Mouse (Mus musculus): ENCODE results near the gene Lrrc3. TPM values are rescaled to one million over a fixed set of nuclear protein-coding genes. Genes with fewer than 3 reads are reported as not detected.
A peak's percentile ranks its signal among the peaks of the same experiment; 100 is the strongest.
"Not testable (repeated sequence)": the region's sequence is repeated elsewhere in the genome, so short reads cannot be mapped to it uniquely, and the experiment has no call there.

Lrrc3 gene
- 9.5 and 15.3 TPM in 2 replicates for polyA plus RNA-seq (2012; rRNA removed)

- TF ChIP-seq CTCF (IDR thresholded peaks at IDR 0.05; ENCODE audit: borderline replicate concordance, extremely low read depth, insufficient read depth, insufficient read length) (peak; percentile 27; the same call in 1 of the 2 replicates), POLR2A (IDR thresholded peaks at IDR 0.05; ENCODE audit: borderline replicate concordance, extremely low read depth, insufficient read depth, insufficient read length, poor library complexity, severe bottlenecking) (0 out of 2 replicates have a peak, but pooled peaks have one; percentile 18)
- peak; percentile 80 for DNase-seq (ENCODE audit: low read depth)
These were observed at the start of gene Lrrc3 for GRCm38 (mm10) chr10:77902211-77902893. Gene Lrrc3 (minus strand): TSS chr10:77902536.

DNA sequence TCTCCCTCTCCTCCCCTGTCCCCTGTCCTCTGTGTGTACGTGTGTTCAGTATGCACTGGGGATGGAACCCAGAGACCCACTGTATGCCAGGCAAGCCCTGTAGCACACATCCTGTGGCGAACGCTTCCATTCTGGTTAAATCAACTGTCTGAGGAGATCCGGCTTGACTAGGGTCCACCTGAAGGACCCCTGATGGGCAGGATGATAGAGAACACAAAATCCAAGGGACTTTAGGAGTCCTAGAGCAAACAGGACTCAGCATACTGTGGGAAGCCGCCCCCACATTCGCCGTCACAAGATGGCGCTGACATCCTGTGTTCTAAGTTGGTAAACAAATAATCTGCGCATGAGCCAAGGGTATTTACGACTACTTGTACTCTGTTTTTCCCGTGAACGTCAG lies 48.1 kb upstream of the Lrrc3 start:
- not testable (repeated sequence) for DNase-seq (ENCODE audit: low read depth)

- TF ChIP-seq CTCF (IDR thresholded peaks at IDR 0.05; ENCODE audit: borderline replicate concordance, extremely low read depth, insufficient read depth, insufficient read length) = no peak
- TF ChIP-seq POLR2A (IDR thresholded peaks at IDR 0.05; ENCODE audit: borderline replicate concordance, extremely low read depth, insufficient read depth, insufficient read length, poor library complexity, severe bottlenecking) = no peak
- DNase-seq (ENCODE audit: low read depth) = no peak
These were observed 37.3 kb upstream of the Lrrc3 start for GRCm38 (mm10) chr10:77939685-77940084.

- no peak for TF ChIP-seq CTCF (IDR thresholded peaks at IDR 0.05; ENCODE audit: borderline replicate concordance, extremely low read depth, insufficient read depth, insufficient read length)
- no peak for TF ChIP-seq POLR2A (IDR thresholded peaks at IDR 0.05; ENCODE audit: borderline replicate concordance, extremely low read depth, insufficient read depth, insufficient read length, poor library complexity, severe bottlenecking)
- DNase-seq (ENCODE audit: low read depth) = no peak
These were observed 25.0 kb upstream of the Lrrc3 start for GRCm38 (mm10) chr10:77927375-77927774.

DNA sequence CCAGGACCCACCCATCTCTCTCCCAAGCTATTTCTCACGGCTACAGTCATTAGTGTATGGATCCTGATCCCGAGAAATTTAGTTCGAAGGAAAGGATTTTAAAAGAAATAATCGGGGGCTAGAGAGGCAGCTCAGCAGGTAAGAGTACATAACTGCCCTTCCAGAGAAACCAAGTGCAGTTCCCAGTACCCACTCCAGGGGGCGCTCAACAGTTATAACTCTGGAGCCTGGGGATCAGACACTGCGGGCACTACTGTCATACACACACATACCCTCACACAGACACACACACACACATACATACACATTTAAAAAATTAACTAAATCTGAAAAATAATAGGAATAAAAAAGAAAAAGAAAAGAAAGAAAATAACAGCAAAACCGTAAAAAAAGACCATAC lies 23.8 kb upstream of the Lrrc3 start:
- no peak for DNase-seq (ENCODE audit: low read depth)

GRCm38 (mm10) chr10:77922681-77923080 lies 20.3 kb upstream of the Lrrc3 start:
- DNase-seq (ENCODE audit: low read depth) = no peak
- TF ChIP-seq CTCF (IDR thresholded peaks at IDR 0.05; ENCODE audit: borderline replicate concordance, extremely low read depth, insufficient read depth, insufficient read length) = no peak
- TF ChIP-seq POLR2A (IDR thresholded peaks at IDR 0.05; ENCODE audit: borderline replicate concordance, extremely low read depth, insufficient read depth, insufficient read length, poor library complexity, severe bottlenecking) = no peak

More for the DNA sequence above, 23.8 kb upstream of the Lrrc3 start:
- TF ChIP-seq CTCF (IDR thresholded peaks at IDR 0.05; ENCODE audit: borderline replicate concordance, extremely low read depth, insufficient read depth, insufficient read length) = peak; percentile 66
- TF ChIP-seq POLR2A (IDR thresholded peaks at IDR 0.05; ENCODE audit: borderline replicate concordance, extremely low read depth, insufficient read depth, insufficient read length, poor library complexity, severe bottlenecking) = no peak

GRCm38 (mm10) chr10:77921009-77921408 lies 18.7 kb upstream of the Lrrc3 start:
- no peak for TF ChIP-seq POLR2A (IDR thresholded peaks at IDR 0.05; ENCODE audit: borderline replicate concordance, extremely low read depth, insufficient read depth, insufficient read length, poor library complexity, severe bottlenecking)
- TF ChIP-seq CTCF (IDR thresholded peaks at IDR 0.05; ENCODE audit: borderline replicate concordance, extremely low read depth, insufficient read depth, insufficient read length) = no peak
- DNase-seq (ENCODE audit: low read depth) = no peak

- peak; percentile 15 for DNase-seq (ENCODE audit: low read depth)
- peak; percentile 56; the same call in 1 of the 2 replicates for TF ChIP-seq CTCF (IDR thresholded peaks at IDR 0.05; ENCODE audit: borderline replicate concordance, extremely low read depth, insufficient read depth, insufficient read length)
- TF ChIP-seq POLR2A (IDR thresholded peaks at IDR 0.05; ENCODE audit: borderline replicate concordance, extremely low read depth, insufficient read depth, insufficient read length, poor library complexity, severe bottlenecking) = no peak
These were observed 14.4 kb upstream of the Lrrc3 start for GRCm38 (mm10) chr10:77916636-77917335.

DNA sequence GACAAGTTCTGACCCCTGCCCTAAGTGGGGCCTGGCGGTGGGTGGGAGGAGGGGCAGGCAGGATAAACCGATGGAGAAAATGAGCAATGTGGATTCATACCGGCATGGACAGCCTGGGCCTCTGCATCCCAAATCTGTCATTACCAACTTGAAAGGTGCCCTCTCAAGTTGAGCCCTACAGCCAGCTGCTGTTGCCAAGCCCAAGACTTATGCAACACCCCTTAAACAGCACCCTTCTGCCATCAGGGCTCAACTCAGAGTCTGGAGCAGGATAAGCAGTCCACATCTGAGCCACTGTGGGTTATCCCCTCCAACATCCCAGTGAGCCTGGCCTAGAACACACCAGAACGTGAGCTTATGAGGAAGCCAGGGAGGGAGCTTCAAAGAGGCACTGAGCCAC lies 11.0 kb upstream of the Lrrc3 start:
- TF ChIP-seq POLR2A (IDR thresholded peaks at IDR 0.05; ENCODE audit: borderline replicate concordance, extremely low read depth, insufficient read depth, insufficient read length, poor library complexity, severe bottlenecking) (no peak), CTCF (IDR thresholded peaks at IDR 0.05; ENCODE audit: borderline replicate concordance, extremely low read depth, insufficient read depth, insufficient read length) (no peak)
- no peak for DNase-seq (ENCODE audit: low read depth)

DNA sequence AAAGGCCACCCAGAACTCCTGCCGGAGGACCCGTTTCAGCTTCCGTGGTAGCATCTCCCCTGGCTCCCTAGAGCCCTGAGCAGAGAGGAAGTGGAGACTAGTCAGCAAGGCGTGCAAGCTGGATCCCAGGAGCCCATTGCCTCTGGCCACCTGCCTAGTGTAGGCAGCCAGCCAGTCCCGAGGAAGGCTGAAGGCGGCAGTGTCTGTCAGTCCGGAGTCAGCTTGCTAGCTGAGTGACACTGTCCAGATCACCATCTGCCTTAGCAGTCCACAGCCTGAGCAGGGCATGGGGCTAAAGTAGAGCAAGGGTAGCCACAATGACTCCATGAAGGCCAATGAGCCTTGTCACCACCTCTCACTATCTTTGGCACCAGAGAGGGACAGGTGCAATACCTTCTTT lies 10.3 kb upstream of the Lrrc3 start:
- TF ChIP-seq POLR2A (IDR thresholded peaks at IDR 0.05; ENCODE audit: borderline replicate concordance, extremely low read depth, insufficient read depth, insufficient read length, poor library complexity, severe bottlenecking) (no peak), CTCF (IDR thresholded peaks at IDR 0.05; ENCODE audit: borderline replicate concordance, extremely low read depth, insufficient read depth, insufficient read length) (no peak)
- DNase-seq (ENCODE audit: low read depth) = no peak

GRCm38 (mm10) chr10:77902894-77903715 lies 769 bp upstream of the Lrrc3 start:
- TF ChIP-seq POLR2A (IDR thresholded peaks at IDR 0.05; ENCODE audit: borderline replicate concordance, extremely low read depth, insufficient read depth, insufficient read length, poor library complexity, severe bottlenecking) (no peak), CTCF (IDR thresholded peaks at IDR 0.05; ENCODE audit: borderline replicate concordance, extremely low read depth, insufficient read depth, insufficient read length) (no peak)
- peak; percentile 93 for DNase-seq (ENCODE audit: low read depth)

Data from brain, embryonic 14.5 days (tissue).